Mouse (Mus musculus) limb, embryonic 11.5 days (tissue): ENCODE data around the gene Pappa2. TPM values are rescaled to one million over a fixed set of nuclear protein-coding genes. Genes with fewer than 3 reads are reported as not detected.

Experiments
- ATAC-seq: fragments of 200-750 bp; cut with Nextera tagmentation; 2 replicates; pipeline ENCODE4 v1.8.0; 2017; ENCODE audit warnings: low read depth; ENCODE audit not compliant: insufficient number of reproducible peaks, low FRiP score, low TSS enrichment
- DNase-seq: peaks from one replicate; pipeline ENCODE4 v3.0.0-alpha.2; 2015; ENCODE audit warnings: low spot score
- H3K27ac ChIP-seq: fragments of 300-500 bp; sonication (generic); replicated peaks from 2 replicates; pipeline ENCODE4 v1.5.1; 2014; ENCODE audit warnings: low read depth, mild to moderate bottlenecking, low read length
- H3K27me3 ChIP-seq: fragments of 300-500 bp; sonication (generic); 2 replicates; pipeline ENCODE4 v1.6.1; 2014; ENCODE audit warnings: mild to moderate bottlenecking, low read length, mixed read lengths; ENCODE audit not compliant: control insufficient read depth, insufficient read depth
- H3K36me3 ChIP-seq: fragments of 300-500 bp; sonication (generic); 2 replicates; pipeline ENCODE4 v1.6.1; 2014; ENCODE audit warnings: mild to moderate bottlenecking, low read length, moderate library complexity, mixed read lengths; ENCODE audit not compliant: control insufficient read depth, insufficient read depth
- H3K4me1 ChIP-seq: fragments of 300-500 bp; sonication (generic); 2 replicates; pipeline ENCODE4 v1.6.1; 2014; ENCODE audit warnings: low read length, mixed read lengths; ENCODE audit not compliant: control insufficient read depth, insufficient read depth
- H3K4me2 ChIP-seq: fragments of 300-500 bp; sonication (generic); 2 replicates; pipeline ENCODE4 v1.6.1; 2014; ENCODE audit warnings: low read depth, mild to moderate bottlenecking, moderate library complexity; ENCODE audit not compliant: severe bottlenecking
- H3K4me3 ChIP-seq: fragments of 300-500 bp; sonication (generic); 2 replicates; pipeline ENCODE4 v1.5.1; 2014; ENCODE audit warnings: low read depth, low read length
- H3K9ac ChIP-seq: fragments of 300-500 bp; sonication (generic); 2 replicates; pipeline ENCODE4 v1.6.1; 2014; ENCODE audit warnings: mild to moderate bottlenecking, low read length
- H3K9me3 ChIP-seq: fragments of 300-500 bp; sonication (generic); 2 replicates; pipeline ENCODE4 v1.6.1; 2016; ENCODE audit warnings: low read length; ENCODE audit not compliant: control insufficient read depth
- WGBS: fragments of 180-500 bp; shearing (Covaris S2); extraction: QIAGEN DNeasy Blood & Tissue Kit; methylation state at CpG from one replicate; pipeline ENCODE4 v1.1.7; 2014; 5-methylcytosine and 5-hydroxymethylcytosine counted together
- polyA plus RNA-seq: library from polyadenylated mRNA; unstranded; fragments of >200 nt; fragmentation: Nextera tagmentation; extraction: Ambion mirVana; gene quantifications from 2 replicates; pipeline ENCODE4 v1.2.1, GENCODE M21; 2014

The Pappa2 gene
- polyA plus RNA-seq, 1 experiment from 2014 or later = 0.13 TPM

GRCm38 (mm10) chr1:158929369-158929768, 50.9 kb downstream of the Pappa2 start:
- Histone ChIP-seq H3K4me2 (no peak overlapping the region), H3K27me3 (no peaks in the 10 kb centered on the region), H3K4me3 (no peak overlapping the region), H3K9ac (no peak overlapping the region), H3K9me3 (no peaks in the 10 kb centered on the region), H3K36me3 (no peaks in the 10 kb centered on the region), H3K4me1 (no peaks in the 10 kb centered on the region), H3K27ac (no peak overlapping the region)
- no peak for ATAC-seq
- 84% methylated on average over 3 of the region's 3 CpGs for WGBS
- no peak for DNase-seq

- Histone ChIP-seq H3K27me3 (no peaks in the 10 kb centered on the region), H3K36me3 (no peaks in the 10 kb centered on the region), H3K4me1 (no peaks in the 10 kb centered on the region), H3K9ac (no peak overlapping the region), H3K4me2 (no peak overlapping the region), H3K4me3 (no peak overlapping the region), H3K27ac (no peak overlapping the region), H3K9me3 (no peaks in the 10 kb centered on the region)
- 71% methylated on average over 5 of the region's 5 CpGs for WGBS
- ATAC-seq = no peak
- DNase-seq = no peak
Observed at GRCm38 (mm10) chr1:158920451-158920850, 59.8 kb downstream of the Pappa2 start.

- DNase-seq = no peak
- WGBS = 83% methylated on average over 3 of the region's 3 CpGs
- Histone ChIP-seq H3K4me1 (no peaks in the 10 kb centered on the region), H3K4me2 (no peak overlapping the region), H3K27ac (no peak overlapping the region), H3K36me3 (no peaks in the 10 kb centered on the region), H3K27me3 (no peaks in the 10 kb centered on the region), H3K9ac (no peak overlapping the region), H3K4me3 (no peak overlapping the region), H3K9me3 (no peaks in the 10 kb centered on the region)
- no peak for ATAC-seq
Observed at GRCm38 (mm10) chr1:158918890-158919289, 61.4 kb downstream of the Pappa2 start.

GRCm38 (mm10) chr1:158917067-158917466, 63.2 kb downstream of the Pappa2 start:
- no peaks in the 10 kb centered on the region for H3K4me1 ChIP-seq
- no peak overlapping the region for H3K4me2 ChIP-seq
- no peaks in the 10 kb centered on the region for H3K9me3 ChIP-seq
- no peak overlapping the region for H3K4me3 ChIP-seq
- no peak for DNase-seq
- no peaks in the 10 kb centered on the region for H3K27me3 ChIP-seq
- WGBS = 84% methylated on average over 3 of the region's 3 CpGs
- no peak overlapping the region for H3K9ac ChIP-seq
- no peak overlapping the region for H3K27ac ChIP-seq
- no peaks in the 10 kb centered on the region for H3K36me3 ChIP-seq
- ATAC-seq = no peak

GRCm38 (mm10) chr1:158915592-158915991, 64.7 kb downstream of the Pappa2 start:
- 87% methylated on average over 5 of the region's 5 CpGs for WGBS
- no peak overlapping the region for H3K27ac ChIP-seq
- no peaks in the 10 kb centered on the region for H3K36me3 ChIP-seq
- H3K9ac ChIP-seq = no peak overlapping the region
- H3K4me1 ChIP-seq = no peaks in the 10 kb centered on the region
- no peak for DNase-seq
- ATAC-seq = no peak
- H3K4me2 ChIP-seq = no peak overlapping the region
- H3K4me3 ChIP-seq = no peak overlapping the region
- no peaks in the 10 kb centered on the region for H3K9me3 ChIP-seq
- H3K27me3 ChIP-seq = no peaks in the 10 kb centered on the region

GRCm38 (mm10) chr1:158910661-158911060, 69.6 kb downstream of the Pappa2 start:
- Histone ChIP-seq H3K9me3 (no peaks in the 10 kb centered on the region), H3K36me3 (no peaks in the 10 kb centered on the region), H3K4me2 (no peak overlapping the region), H3K4me1 (no peaks in the 10 kb centered on the region), H3K4me3 (no peak overlapping the region), H3K27me3 (no peaks in the 10 kb centered on the region), H3K9ac (no peak overlapping the region), H3K27ac (no peak overlapping the region)
- DNase-seq (no peak), ATAC-seq (no peak)
- 91% methylated on average over 2 of the region's 2 CpGs for WGBS

GRCm38 (mm10) chr1:158897339-158897738, 83.0 kb downstream of the Pappa2 start:
- Histone ChIP-seq H3K4me2 (no peak overlapping the region), H3K36me3 (no peaks in the 10 kb centered on the region), H3K9ac (no peak overlapping the region), H3K27me3 (no peaks in the 10 kb centered on the region), H3K27ac (no peak overlapping the region), H3K9me3 (no peaks in the 10 kb centered on the region), H3K4me3 (no peak overlapping the region), H3K4me1 (no peaks in the 10 kb centered on the region)
- DNase-seq (no peak), ATAC-seq (no peak)

- no peaks in the 10 kb centered on the region for H3K9me3 ChIP-seq
- no peaks in the 10 kb centered on the region for H3K36me3 ChIP-seq
- DNase-seq (no peak), ATAC-seq (no peak)
- H3K4me1 ChIP-seq = no peaks in the 10 kb centered on the region
- H3K27me3 ChIP-seq = no peaks in the 10 kb centered on the region
- no peak overlapping the region for H3K27ac ChIP-seq
- no peak overlapping the region for H3K4me2 ChIP-seq
- no peak overlapping the region for H3K9ac ChIP-seq
- no peak overlapping the region for H3K4me3 ChIP-seq
- WGBS = 91% methylated on average over 6 of the region's 6 CpGs
Observed at GRCm38 (mm10) chr1:158894441-158894840, 85.8 kb downstream of the Pappa2 start.

GRCm38 (mm10) chr1:158875487-158875886, 104.8 kb downstream of the Pappa2 start:
- Histone ChIP-seq H3K27me3 (no peaks in the 10 kb centered on the region), H3K36me3 (no peaks in the 10 kb centered on the region), H3K9ac (no peak overlapping the region), H3K9me3 (no peaks in the 10 kb centered on the region), H3K4me2 (no peak overlapping the region), H3K27ac (no peak overlapping the region), H3K4me3 (no peak overlapping the region), H3K4me1 (no peaks in the 10 kb centered on the region)
- 77% methylated on average over 3 of the region's 3 CpGs for WGBS
- ATAC-seq (no peak), DNase-seq (no peak)
